Mouse (Mus musculus) stomach, embryonic 15.5 days (tissue): ENCODE data around the gene Larp1. TPM values are rescaled to one million over a fixed set of nuclear protein-coding genes. Genes with fewer than 3 reads are reported as not detected.

Experiments
- ATAC-seq: fragments of 200-750 bp; cut with Nextera tagmentation; 2 replicates; pipeline ENCODE4 v1.8.0; 2017; ENCODE audit warnings: low read depth, moderate number of reproducible peaks, moderate TSS enrichment; ENCODE audit not compliant: insufficient read depth, low FRiP score
- H3K27ac ChIP-seq: fragments of 300-500 bp; sonication (generic); 2 replicates; pipeline ENCODE4 v1.5.1; 2015; ENCODE audit warnings: mild to moderate bottlenecking, inconsistent platforms
- H3K27me3 ChIP-seq: fragments of 300-500 bp; sonication (generic); replicated peaks from 2 replicates; pipeline ENCODE4 v1.6.1; 2015; ENCODE audit warnings: inconsistent platforms
- H3K36me3 ChIP-seq: fragments of 300-500 bp; sonication (generic); 2 replicates; pipeline ENCODE4 v1.6.1; 2015; ENCODE audit warnings: inconsistent platforms
- H3K4me1 ChIP-seq: fragments of 300-500 bp; sonication (generic); 2 replicates; pipeline ENCODE4 v1.6.1; 2015; ENCODE audit warnings: inconsistent platforms
- H3K4me2 ChIP-seq: fragments of 300-500 bp; sonication (generic); 2 replicates; pipeline ENCODE4 v1.6.1; 2015; ENCODE audit warnings: mild to moderate bottlenecking, inconsistent platforms
- H3K4me3 ChIP-seq: fragments of 300-500 bp; sonication (generic); replicated peaks from 2 replicates; pipeline ENCODE4 v1.5.1; 2015; ENCODE audit warnings: inconsistent platforms
- H3K9ac ChIP-seq: fragments of 300-500 bp; sonication (generic); 2 replicates; pipeline ENCODE4 v1.6.1; 2015; ENCODE audit warnings: inconsistent platforms
- H3K9me3 ChIP-seq: fragments of 300-500 bp; sonication (generic); 2 replicates; pipeline ENCODE4 v1.6.1; 2016; ENCODE audit warnings: inconsistent platforms
- WGBS: fragments of 180-500 bp; shearing (Covaris S2); methylation state at CpG from one replicate; pipeline ENCODE4 v1.1.7; 2015; 5-methylcytosine and 5-hydroxymethylcytosine counted together
- polyA plus RNA-seq: library from polyadenylated mRNA; unstranded; fragments of >200 nt; fragmentation: Nextera tagmentation; extraction: Ambion mirVana; gene quantifications from 2 replicates; pipeline ENCODE4 v1.2.1, GENCODE M21; 2015

The Larp1 gene
- polyA plus RNA-seq, 1 experiment from 2014 or later: 25.6 TPM

GRCm38 (mm10) chr11:58103344-58103653 is 94.4 kb downstream of the Larp1 start:
- Histone ChIP-seq H3K27ac (peak overlapping the region; percentile 87), H3K36me3 (no peaks in the 10 kb centered on the region), H3K9ac (peak overlapping the region; percentile 46), H3K4me3 (peak overlapping the region; percentile 84), H3K4me2 (peak overlapping the region; percentile 59), H3K9me3 (no peaks in the 10 kb centered on the region), H3K4me1 (peaks cover 12% of the 10 kb centered on the region), H3K27me3 (no peaks in the 10 kb centered on the region)
- peak; percentile 12 for ATAC-seq
- WGBS: 58% methylated on average over 13 of the region's 13 CpGs

GRCm38 (mm10) chr11:58103697-58104306 is 94.9 kb downstream of the Larp1 start, which contains the start of gene Cnot8:
Gene Cnot8 (plus strand): TSS chr11:58104153.
- no peaks in the 10 kb centered on the region for H3K27me3 ChIP-seq
- peak within 1 kb of the TSS; percentile 59 for H3K4me2 ChIP-seq
- no peaks in the 10 kb centered on the region for H3K36me3 ChIP-seq
- H3K4me3 ChIP-seq: peak within 1 kb of the TSS; percentile 84
- peak; percentile 97 for ATAC-seq
- H3K4me1 ChIP-seq: peaks cover 12% of the 10 kb centered on the region
- peak within 1 kb of the TSS; percentile 87 for H3K9ac ChIP-seq
- H3K27ac ChIP-seq: peak within 1 kb of the TSS; percentile 94
- no peaks in the 10 kb centered on the region for H3K9me3 ChIP-seq
- under 1% methylated on average over 55 of the region's 55 CpGs for WGBS

GRCm38 (mm10) chr11:58104351-58104791 is 95.5 kb downstream of the Larp1 start:
- H3K4me2 ChIP-seq: peak overlapping the region; percentile 56
- no peaks in the 10 kb centered on the region for H3K27me3 ChIP-seq
- no peaks in the 10 kb centered on the region for H3K9me3 ChIP-seq
- no peaks in the 10 kb centered on the region for H3K36me3 ChIP-seq
- peaks cover 12% of the 10 kb centered on the region for H3K4me1 ChIP-seq
- peak overlapping the region; percentile 94 for H3K27ac ChIP-seq
- under 1% methylated on average over 24 of the region's 24 CpGs for WGBS
- H3K9ac ChIP-seq: peak overlapping the region; percentile 87
- H3K4me3 ChIP-seq: peak overlapping the region; percentile 84
- peak; percentile 14; the same call in 1 of the 2 replicates for ATAC-seq

- H3K4me3 ChIP-seq: no peak overlapping the region
- H3K36me3 ChIP-seq: peaks cover 26% of the 10 kb centered on the region
- H3K4me1 ChIP-seq: peaks cover 12% of the 10 kb centered on the region
- no peak overlapping the region for H3K9ac ChIP-seq
- H3K4me2 ChIP-seq: no peak overlapping the region
- H3K27me3 ChIP-seq: no peaks in the 10 kb centered on the region
- WGBS: 48% methylated on average over 3 of the region's 3 CpGs
- H3K27ac ChIP-seq: no peak overlapping the region
- ATAC-seq: no peak
- H3K9me3 ChIP-seq: no peaks in the 10 kb centered on the region
Measured at GRCm38 (mm10) chr11:58107009-58107408, 98.1 kb downstream of the Larp1 start.

GRCm38 (mm10) chr11:58107664-58108337 is 98.9 kb downstream of the Larp1 start:
- Histone ChIP-seq H3K9ac (no peak overlapping the region), H3K4me3 (no peak overlapping the region), H3K9me3 (no peaks in the 10 kb centered on the region), H3K4me2 (no peak overlapping the region), H3K27me3 (no peaks in the 10 kb centered on the region), H3K4me1 (peaks cover 12% of the 10 kb centered on the region), H3K36me3 (peaks cover 28% of the 10 kb centered on the region), H3K27ac (no peak overlapping the region)
- 81% methylated on average over 4 of the region's 4 CpGs for WGBS
- no peak for ATAC-seq

Other genes starting within 250 kb of the Larp1 start
- gene Sap30l, start 207.4 kb upstream of the Larp1 start, polyA plus RNA-seq: 12.4 and 12.6 TPM in 2 replicates
- 4.6 and 6.9 TPM in 2 replicates for gene Hand1, start 176.2 kb upstream of the Larp1 start, polyA plus RNA-seq
- gene Gm12248, start 84.1 kb downstream of the Larp1 start, polyA plus RNA-seq: 0.12 TPM in 1 of 2 replicates, not detected in the other
- 79.8 and 81.6 TPM in 2 replicates for gene Cnot8, start 95.1 kb downstream of the Larp1 start, polyA plus RNA-seq
- gene Gemin5, start 159.5 kb downstream of the Larp1 start, polyA plus RNA-seq: 18.8 and 19.8 TPM in 2 replicates
- gene Mrpl22, start 162.6 kb downstream of the Larp1 start, polyA plus RNA-seq: 123 and 134 TPM in 2 replicates
- gene Igtp, start 190.5 kb downstream of the Larp1 start, polyA plus RNA-seq: 4.3 and 4.9 TPM in 2 replicates
- 3.0 and 3.8 TPM in 2 replicates for gene Irgm2, start 190.6 kb downstream of the Larp1 start, polyA plus RNA-seq